Mouse (Mus musculus): ENCODE data around the gene Top3a. TPM values are rescaled to one million over a fixed set of nuclear protein-coding genes. Genes with fewer than 3 reads are reported as not detected.
A peak's percentile ranks its signal among the peaks of the same experiment; 100 is the strongest.

The Top3a gene
- polyA plus RNA-seq, 1 experiment from 2014 or later: 8.3 TPM

GRCm38 (mm10) chr11:60810046-60810965 lies 33.1 kb upstream of the Top3a start:
- Histone ChIP-seq H3K9ac (ENCODE audit: low read length) (peak overlapping the region; percentile 72), H3K27me3 (ENCODE audit: control insufficient read depth, insufficient read depth, low read length) (no peaks in the 10 kb centered on the region), H3K36me3 (ENCODE audit: control insufficient read depth, insufficient read depth, low read length) (no peaks in the 10 kb centered on the region), H3K27ac (replicated peaks in 1 of 2; ENCODE audit: control insufficient read depth in 1 of 2, insufficient read depth in 1 of 2, low read depth in 2 of 2, low read length in 2 of 2) (no peak overlapping the region; a peak in 1 of 4 replicates), H3K9me3 (ENCODE audit: control insufficient read depth, low read length) (no peaks in the 10 kb centered on the region), H3K4me1 (ENCODE audit: control insufficient read depth in 2 of 2, insufficient read depth in 2 of 2, low read length in 2 of 2) (peaks cover 6 to 27% of the 10 kb centered on the region in 2 experiments), H3K4me2 (ENCODE audit: low read length) (peak overlapping the region; percentile 89), H3K4me3 (ENCODE audit: control insufficient read depth in 1 of 2, insufficient read depth in 1 of 2, low read depth in 1 of 2, low read length in 2 of 2) (peak overlapping the region; percentile 54 to 64)
- 18% methylated on average over 14 of the region's 14 CpGs for WGBS
- no peak for ATAC-seq (ENCODE audit: insufficient number of reproducible peaks, insufficient read depth, low FRiP score, low read depth)

- no peak for ATAC-seq (ENCODE audit: insufficient number of reproducible peaks, insufficient read depth, low FRiP score, low read depth)
- Histone ChIP-seq H3K27me3 (ENCODE audit: control insufficient read depth, insufficient read depth, low read length) (no peaks in the 10 kb centered on the region), H3K9ac (ENCODE audit: low read length) (no peak overlapping the region), H3K36me3 (ENCODE audit: control insufficient read depth, insufficient read depth, low read length) (no peaks in the 10 kb centered on the region), H3K4me2 (ENCODE audit: low read length) (peak overlapping the region; percentile 89), H3K4me3 (ENCODE audit: control insufficient read depth in 1 of 2, insufficient read depth in 1 of 2, low read depth in 1 of 2, low read length in 2 of 2) (peak overlapping the region in 1 of 2 experiments; percentile 54; a peak in 1 of 4 replicates), H3K27ac (replicated peaks in 1 of 2; ENCODE audit: control insufficient read depth in 1 of 2, insufficient read depth in 1 of 2, low read depth in 2 of 2, low read length in 2 of 2) (no peak overlapping the region), H3K9me3 (ENCODE audit: control insufficient read depth, low read length) (no peaks in the 10 kb centered on the region), H3K4me1 (ENCODE audit: control insufficient read depth in 2 of 2, insufficient read depth in 2 of 2, low read length in 2 of 2) (peaks cover 6 to 27% of the 10 kb centered on the region in 2 experiments)
- 57% methylated on average over 1 of the region's 1 CpGs for WGBS
Measured at GRCm38 (mm10) chr11:60809546-60809945, 32.4 kb upstream of the Top3a start.

GRCm38 (mm10) chr11:60808286-60809070 lies 31.3 kb upstream of the Top3a start:
- H3K4me2 ChIP-seq (ENCODE audit: low read length): peak overlapping the region; percentile 21
- H3K27ac ChIP-seq (replicated peaks in 1 of 2; ENCODE audit: control insufficient read depth in 1 of 2, insufficient read depth in 1 of 2, low read depth in 2 of 2, low read length in 2 of 2): 0 out of 4 replicates have a peak overlapping the region, but pooled peaks of 1 of the 2 experiments have one; percentile 42

GRCm38 (mm10) chr11:60800892-60801291 lies 23.7 kb upstream of the Top3a start:
- H3K9me3 ChIP-seq (ENCODE audit: control insufficient read depth, low read length): no peaks in the 10 kb centered on the region
- H3K27me3 ChIP-seq (ENCODE audit: control insufficient read depth, insufficient read depth, low read length): no peaks in the 10 kb centered on the region
- no peak overlapping the region for H3K9ac ChIP-seq (ENCODE audit: low read length)
- ATAC-seq (ENCODE audit: insufficient number of reproducible peaks, insufficient read depth, low FRiP score, low read depth): no peak
- H3K4me3 ChIP-seq (ENCODE audit: control insufficient read depth in 1 of 2, insufficient read depth in 1 of 2, low read depth in 1 of 2, low read length in 2 of 2): no peak overlapping the region
- H3K36me3 ChIP-seq (ENCODE audit: control insufficient read depth, insufficient read depth, low read length): peaks cover 52% of the 10 kb centered on the region
- 86% methylated on average over 1 of the region's 1 CpGs for WGBS
- H3K4me1 ChIP-seq (ENCODE audit: control insufficient read depth in 2 of 2, insufficient read depth in 2 of 2, low read length in 2 of 2): peaks cover 4 to 6% of the 10 kb centered on the region in 2 experiments; a peak in 3 of 4 replicates
- no peak overlapping the region for H3K4me2 ChIP-seq (ENCODE audit: low read length)
- no peak overlapping the region for H3K27ac ChIP-seq (replicated peaks in 1 of 2; ENCODE audit: control insufficient read depth in 1 of 2, insufficient read depth in 1 of 2, low read depth in 2 of 2, low read length in 2 of 2)

More at GRCm38 (mm10) chr11:60808286-60809070, 31.3 kb upstream of the Top3a start:
- H3K9ac ChIP-seq (ENCODE audit: low read length): peak overlapping the region; percentile 40
- H3K4me1 ChIP-seq (ENCODE audit: control insufficient read depth in 2 of 2, insufficient read depth in 2 of 2, low read length in 2 of 2): peaks cover 6 to 27% of the 10 kb centered on the region in 2 experiments
- no peak for ATAC-seq (ENCODE audit: insufficient number of reproducible peaks, insufficient read depth, low FRiP score, low read depth)
- no peak overlapping the region for H3K4me3 ChIP-seq (ENCODE audit: control insufficient read depth in 1 of 2, insufficient read depth in 1 of 2, low read depth in 1 of 2, low read length in 2 of 2)
- no peaks in the 10 kb centered on the region for H3K9me3 ChIP-seq (ENCODE audit: control insufficient read depth, low read length)
- no peaks in the 10 kb centered on the region for H3K27me3 ChIP-seq (ENCODE audit: control insufficient read depth, insufficient read depth, low read length)
- H3K36me3 ChIP-seq (ENCODE audit: control insufficient read depth, insufficient read depth, low read length): peaks cover 4% of the 10 kb centered on the region
- 62% methylated on average over 4 of the region's 4 CpGs for WGBS

- H3K36me3 ChIP-seq (ENCODE audit: control insufficient read depth, insufficient read depth, low read length): peaks cover 52% of the 10 kb centered on the region
- WGBS: 85% methylated on average over 4 of the region's 4 CpGs
- H3K4me2 ChIP-seq (ENCODE audit: low read length): no peak overlapping the region
- H3K9ac ChIP-seq (ENCODE audit: low read length): no peak overlapping the region
- no peaks in the 10 kb centered on the region for H3K9me3 ChIP-seq (ENCODE audit: control insufficient read depth, low read length)
- H3K27me3 ChIP-seq (ENCODE audit: control insufficient read depth, insufficient read depth, low read length): no peaks in the 10 kb centered on the region
- no peak overlapping the region for H3K27ac ChIP-seq (replicated peaks in 1 of 2; ENCODE audit: control insufficient read depth in 1 of 2, insufficient read depth in 1 of 2, low read depth in 2 of 2, low read length in 2 of 2)
- H3K4me1 ChIP-seq (ENCODE audit: control insufficient read depth in 2 of 2, insufficient read depth in 2 of 2, low read length in 2 of 2): peaks cover 4 to 7% of the 10 kb centered on the region in 2 experiments; a peak in 3 of 4 replicates
- no peak overlapping the region for H3K4me3 ChIP-seq (ENCODE audit: control insufficient read depth in 1 of 2, insufficient read depth in 1 of 2, low read depth in 1 of 2, low read length in 2 of 2)
- no peak for ATAC-seq (ENCODE audit: insufficient number of reproducible peaks, insufficient read depth, low FRiP score, low read depth)
Measured at GRCm38 (mm10) chr11:60799977-60800376, 22.8 kb upstream of the Top3a start.

GRCm38 (mm10) chr11:60796342-60796741 lies 19.2 kb upstream of the Top3a start:
- peak; percentile 23; the same call in 1 of the 2 replicates for ATAC-seq (ENCODE audit: insufficient number of reproducible peaks, insufficient read depth, low FRiP score, low read depth)
- no peak overlapping the region for H3K4me3 ChIP-seq (ENCODE audit: control insufficient read depth in 1 of 2, insufficient read depth in 1 of 2, low read depth in 1 of 2, low read length in 2 of 2)
- peaks cover 4 to 7% of the 10 kb centered on the region in 2 experiments; a peak in 3 of 4 replicates for H3K4me1 ChIP-seq (ENCODE audit: control insufficient read depth in 2 of 2, insufficient read depth in 2 of 2, low read length in 2 of 2)
- no peaks in the 10 kb centered on the region for H3K27me3 ChIP-seq (ENCODE audit: control insufficient read depth, insufficient read depth, low read length)
- H3K9ac ChIP-seq (ENCODE audit: low read length): no peak overlapping the region
- H3K27ac ChIP-seq (replicated peaks in 1 of 2; ENCODE audit: control insufficient read depth in 1 of 2, insufficient read depth in 1 of 2, low read depth in 2 of 2, low read length in 2 of 2): peak overlapping the region; percentile 7 to 39; a peak in 3 of 4 replicates
- peaks cover 66% of the 10 kb centered on the region for H3K36me3 ChIP-seq (ENCODE audit: control insufficient read depth, insufficient read depth, low read length)
- H3K9me3 ChIP-seq (ENCODE audit: control insufficient read depth, low read length): no peaks in the 10 kb centered on the region
- 76% methylated on average over 11 of the region's 11 CpGs for WGBS
- H3K4me2 ChIP-seq (ENCODE audit: low read length): no peak overlapping the region

GRCm38 (mm10) chr11:60790472-60790871 lies 13.3 kb upstream of the Top3a start:
- Histone ChIP-seq H3K27ac (replicated peaks in 1 of 2; ENCODE audit: control insufficient read depth in 1 of 2, insufficient read depth in 1 of 2, low read depth in 2 of 2, low read length in 2 of 2) (no peak overlapping the region), H3K4me3 (ENCODE audit: control insufficient read depth in 1 of 2, insufficient read depth in 1 of 2, low read depth in 1 of 2, low read length in 2 of 2) (no peak overlapping the region), H3K4me1 (ENCODE audit: control insufficient read depth in 2 of 2, insufficient read depth in 2 of 2, low read length in 2 of 2) (no peaks in the 10 kb centered on the region), H3K4me2 (ENCODE audit: low read length) (no peak overlapping the region), H3K36me3 (ENCODE audit: control insufficient read depth, insufficient read depth, low read length) (peaks cover 84% of the 10 kb centered on the region), H3K27me3 (ENCODE audit: control insufficient read depth, insufficient read depth, low read length) (no peaks in the 10 kb centered on the region), H3K9ac (ENCODE audit: low read length) (no peak overlapping the region), H3K9me3 (ENCODE audit: control insufficient read depth, low read length) (no peaks in the 10 kb centered on the region)
- no peak for ATAC-seq (ENCODE audit: insufficient number of reproducible peaks, insufficient read depth, low FRiP score, low read depth)
- 75% methylated on average over 2 of the region's 2 CpGs for WGBS
